Mouse (Mus musculus): ENCODE results near the gene Gm15517.

Gene Gm15517

GRCm38 (mm10) chr7:44309475-44310284, 48.4 kb downstream of the Gm15517 start, which contains the start of gene Shank1:
TSS of gene Shank1 (plus strand) at chr7:44310253.
- DNase-seq (ENCODE audit: low read depth) = no peak

GRCm38 (mm10) chr7:44310285-44310877, 49.1 kb downstream of the Gm15517 start:
- no peak for DNase-seq (ENCODE audit: low read depth)

- DNase-seq (ENCODE audit: low read depth) = no peak
Measured at GRCm38 (mm10) chr7:44310878-44311712, 49.8 kb downstream of the Gm15517 start.
